Mouse (Mus musculus) bone marrow macrophage, adult 2 months (primary cell): Measurements from ENCODE around the gene Fam122a.

Source experiments
- CTCF ChIP-seq: IDR thresholded peaks from 2 replicates; pipeline ENCODE4 v1.5.1; 2012; ENCODE audit warnings: low read depth, mild to moderate bottlenecking, low read length, moderate library complexity
- POLR2A ChIP-seq: IDR thresholded peaks from 2 replicates; pipeline ENCODE4 v1.6.1; 2012; ENCODE audit warnings: mild to moderate bottlenecking, low read depth, low read length, borderline replicate concordance

DNA sequence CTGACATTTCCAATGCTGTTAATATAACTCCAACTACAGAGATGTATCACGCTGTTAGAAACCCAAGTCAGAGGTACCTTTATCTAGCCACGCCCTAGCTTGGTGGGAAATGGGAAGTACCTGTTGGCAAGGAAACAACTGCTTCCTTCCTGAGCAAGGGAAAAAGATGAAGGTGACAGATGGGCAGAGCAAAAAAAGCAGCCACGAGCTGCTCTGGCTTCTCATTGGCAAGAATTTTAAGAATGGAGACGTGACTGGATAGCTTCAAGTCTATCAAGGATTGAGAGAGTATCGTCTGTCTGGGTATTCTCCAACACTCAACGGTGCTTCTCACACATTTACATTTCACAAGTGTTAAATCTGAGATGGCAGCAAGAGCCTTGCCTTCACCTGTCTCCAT lies 1.9 kb downstream of the Fam122a start:
- TF ChIP-seq CTCF, result no peak
- TF ChIP-seq POLR2A, result no peak
